Mouse (Mus musculus) erythroblast, adult 5-6 weeks (primary cell): Measurements from ENCODE around the gene Zfpl1. TPM values are rescaled to one million over a fixed set of nuclear protein-coding genes. Genes with fewer than 3 reads are reported as not detected.

Source experiments
- ATAC-seq: replicated peaks from 2 replicates; pipeline ENCODE4 v1.8.0; 2016; ENCODE audit warnings: moderate number of reproducible peaks, mild to moderate bottlenecking, moderate TSS enrichment, inconsistent platforms; ENCODE audit not compliant: poor library complexity, low FRiP score, severe bottlenecking
- total RNA-seq, 2 experiments: library from RNA; stranded (forward) in 1 of 2; stranded (reverse) in 1 of 2; fragments of 150-400 nt in 1 of 2; fragments of 200-764, 138-1000 nt in 1 of 2; gene quantifications; 2 replicates each; pipeline versions ENCODE4 v1.2.3 to v1.2.4; 2015 to 2017; ENCODE audit warnings: low replicate concordance in 2 of 2

The Zfpl1 gene
- total RNA-seq, 2 experiments from 2014 or later = 0.77 to 7.8 TPM

- peak; percentile 93 for ATAC-seq
Measured at GRCm38 (mm10) chr19:6102169-6102853, 17.6 kb upstream of the Zfpl1 start.

GRCm38 (mm10) chr19:6101186-6101585 is 16.4 kb upstream of the Zfpl1 start:
- ATAC-seq = no peak

- ATAC-seq = no peak
Measured at GRCm38 (mm10) chr19:6097847-6098246, 13.1 kb upstream of the Zfpl1 start.

GRCm38 (mm10) chr19:6094119-6094518 is 9.4 kb upstream of the Zfpl1 start, which contains the start of gene AC131692.1:
Gene AC131692.1, plus strand, starts transcription at chr19:6094419.
- no peak for ATAC-seq

GRCm38 (mm10) chr19:6088841-6089240 is 4.1 kb upstream of the Zfpl1 start:
- no peak for ATAC-seq

GRCm38 (mm10) chr19:6085417-6085879 is 692 bp upstream of the Zfpl1 start:
- ATAC-seq = peak; percentile 83

- ATAC-seq = no peak
Measured at GRCm38 (mm10) chr19:6082156-6082555, 2.6 kb downstream of the Zfpl1 start, which contains the start of gene Gm28374. Gene Gm28374, minus strand, starts transcription at chr19:6082256.

GRCm38 (mm10) chr19:6079983-6080480 is 4.7 kb downstream of the Zfpl1 start, which contains the start of gene Tmem262:
Gene Tmem262, plus strand, starts transcription at chr19:6080033.
- no peak for ATAC-seq

- peak; percentile 92 for ATAC-seq
Measured at GRCm38 (mm10) chr19:6076564-6077393, 8.0 kb downstream of the Zfpl1 start, which contains the start of gene Vps51. Gene Vps51, minus strand, starts transcription at chr19:6077231.

- no peak for ATAC-seq
Measured at GRCm38 (mm10) chr19:6073889-6074288, 10.9 kb downstream of the Zfpl1 start.

GRCm38 (mm10) chr19:6071261-6071660 is 13.5 kb downstream of the Zfpl1 start:
- no peak for ATAC-seq

GRCm38 (mm10) chr19:6070571-6071250 is 14.0 kb downstream of the Zfpl1 start:
- ATAC-seq = no peak

GRCm38 (mm10) chr19:6069851-6070250 is 14.9 kb downstream of the Zfpl1 start:
- no peak for ATAC-seq

GRCm38 (mm10) chr19:6068951-6069350 is 15.8 kb downstream of the Zfpl1 start:
- no peak for ATAC-seq

GRCm38 (mm10) chr19:6067724-6068415 is 16.9 kb downstream of the Zfpl1 start, which contains the start of gene Tm7sf2:
Gene Tm7sf2, minus strand, starts transcription at chr19:6068373.
- peak; percentile 91 for ATAC-seq

GRCm38 (mm10) chr19:6067011-6067723 is 17.6 kb downstream of the Zfpl1 start:
- peak; percentile 66 for ATAC-seq

- ATAC-seq = no peak
Measured at GRCm38 (mm10) chr19:6066571-6066970, 18.2 kb downstream of the Zfpl1 start.

GRCm38 (mm10) chr19:6063081-6063480 is 21.7 kb downstream of the Zfpl1 start:
- ATAC-seq = no peak

- ATAC-seq = no peak
Measured at GRCm38 (mm10) chr19:6062418-6062817, 22.3 kb downstream of the Zfpl1 start.
